Mouse (Mus musculus): ENCODE measurements around the gene Mrps6. TPM values are rescaled to one million over a fixed set of nuclear protein-coding genes. Genes with fewer than 3 reads are reported as not detected.

The Mrps6 gene
- polyA plus RNA-seq, 2 experiments from 2014 or later, result 57.9 to 81.9 TPM

GRCm38 (mm10) chr16:92127226-92127625 lies 69.2 kb downstream of the Mrps6 start:
- no peak for ATAC-seq

GRCm38 (mm10) chr16:92127666-92128065 lies 69.6 kb downstream of the Mrps6 start:
- ATAC-seq, result no peak

- no peak for ATAC-seq
These were observed 71.8 kb downstream of the Mrps6 start for GRCm38 (mm10) chr16:92129843-92130242.

- no peak for ATAC-seq
These were observed 74.4 kb downstream of the Mrps6 start for GRCm38 (mm10) chr16:92132511-92132910.

- ATAC-seq, result no peak
These were observed 76.2 kb downstream of the Mrps6 start for GRCm38 (mm10) chr16:92134148-92134764.

GRCm38 (mm10) chr16:92136275-92136674 lies 78.2 kb downstream of the Mrps6 start:
- ATAC-seq, result no peak

GRCm38 (mm10) chr16:92139386-92140261 lies 81.6 kb downstream of the Mrps6 start:
- ATAC-seq, result no peak

- no peak for ATAC-seq
These were observed 82.3 kb downstream of the Mrps6 start for GRCm38 (mm10) chr16:92140328-92140727.

GRCm38 (mm10) chr16:92141021-92141420 lies 83.0 kb downstream of the Mrps6 start:
- ATAC-seq, result no peak

- no peak for ATAC-seq
These were observed 84.4 kb downstream of the Mrps6 start for GRCm38 (mm10) chr16:92142426-92143012.

GRCm38 (mm10) chr16:92147631-92148366 lies 89.7 kb downstream of the Mrps6 start:
- ATAC-seq, result no peak

GRCm38 (mm10) chr16:92148367-92148728 lies 90.3 kb downstream of the Mrps6 start:
- ATAC-seq, result no peak

- no peak for ATAC-seq
These were observed 92.9 kb downstream of the Mrps6 start for GRCm38 (mm10) chr16:92150975-92151374.

- ATAC-seq, result no peak
These were observed 100.0 kb downstream of the Mrps6 start for GRCm38 (mm10) chr16:92158021-92158455.

GRCm38 (mm10) chr16:92158461-92159091 lies 100.5 kb downstream of the Mrps6 start:
- ATAC-seq, result no peak

- no peak for ATAC-seq
These were observed 101.0 kb downstream of the Mrps6 start for GRCm38 (mm10) chr16:92159114-92159513.

Other genes with a start within 250 kb of the Mrps6 start
- gene Gm49711, start within 50 bp of the Mrps6 start, polyA plus RNA-seq (2017; shearing (Covaris generic)), result not detected
- gene Slc5a3, start 52 bp downstream of the Mrps6 start, polyA plus RNA-seq (2017; shearing (Covaris generic)), result 1 to 10 TPM; 4.4 to 6.9 TPM
- gene Kcne2, start 234.1 kb downstream of the Mrps6 start, polyA plus RNA-seq (2017; shearing (Covaris generic)), result not detected
- 100 to 1,000 TPM; 121 to 124 TPM for gene Smim11, start 243.0 kb downstream of the Mrps6 start, polyA plus RNA-seq (2017; shearing (Covaris generic))

Measured in activated CD4-positive, CD25-positive, alpha-beta regulatory T cell, adult 4 months (primary cell).